In the genomic region with DNA sequence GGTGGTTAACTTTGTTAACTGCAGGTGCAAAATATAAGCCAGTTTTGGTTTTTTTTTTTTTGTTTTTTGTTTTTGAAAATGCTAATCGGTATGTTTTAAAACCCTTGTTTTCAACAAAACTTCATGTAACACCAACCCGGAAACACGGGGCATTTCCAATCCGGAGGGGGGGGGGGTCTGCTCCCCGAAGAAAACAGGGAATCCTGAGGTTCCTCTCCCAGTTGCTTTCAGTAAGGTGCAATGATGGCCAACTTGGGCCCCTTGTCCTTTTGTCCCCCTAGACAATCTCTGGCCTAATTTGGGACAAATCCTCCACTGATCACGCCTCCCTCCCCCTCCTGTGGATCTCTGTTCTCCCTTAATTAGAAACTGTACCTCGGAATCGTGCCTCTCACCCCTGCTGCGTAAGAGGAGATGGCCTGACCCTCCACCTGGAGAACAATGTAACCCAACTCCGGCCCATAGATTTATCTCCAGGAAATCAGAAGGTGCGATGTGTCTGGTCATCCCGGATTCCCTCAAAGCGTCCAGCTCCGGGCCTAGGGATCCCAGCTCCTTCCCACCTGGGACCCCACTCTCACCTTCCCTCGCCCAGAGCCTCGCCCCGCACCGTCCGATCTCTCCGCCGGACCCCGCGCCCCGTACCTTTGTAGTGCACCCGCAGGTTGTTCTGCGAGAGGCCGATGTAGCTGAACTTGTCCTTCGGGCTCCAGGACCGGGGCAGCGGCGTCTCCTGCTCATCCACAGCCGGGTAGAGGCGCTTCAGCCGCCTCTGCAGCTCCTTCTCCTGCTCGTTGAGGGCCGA, we compare ENCODE assay signal across 8 mouse cellular contexts. TPM values are rescaled to one million over a fixed set of nuclear protein-coding genes. Genes with fewer than 3 reads are reported as not detected.
DNase-seq lines count a peak whose midpoint lies in the region; ATAC-seq and TF ChIP-seq lines count a peak whose summit lies in the region.

No protein-coding gene starts in this region.

- ATAC-seq in lung, postnatal 0 days = no peak

- WGBS in heart, adult 2 months = under 1% methylated on average over 36 of the region's 36 CpGs
- WGBS in lung, postnatal 0 days = under 1% methylated on average over 34 of the region's 36 CpGs

- peaks cover 28% of the 10 kb centered on the region for H3K36me3 ChIP-seq in heart, adult 2 months (ENCODE audit: control insufficient read depth, insufficient read depth, low read length)
- H3K36me3 ChIP-seq in lung, postnatal 0 days (ENCODE audit: insufficient read depth, low read length) = no peaks in the 10 kb centered on the region

- no peaks in the 10 kb centered on the region for H3K27me3 ChIP-seq in heart, adult 2 months (ENCODE audit: control insufficient read depth, insufficient read depth, low read length)
- no peaks in the 10 kb centered on the region for H3K27me3 ChIP-seq in lung, postnatal 0 days (replicated peaks; ENCODE audit: insufficient read depth, low read length)

- intact Hi-C loops in heart, adult 2 months (cut with DNase I) = loop anchor here (2.0 to 5.0 kb wide), 5 partner anchors 52 to 308 kb away; a partner anchor contains a TSS

- no peaks in the 10 kb centered on the region for H3K9me3 ChIP-seq in lung, postnatal 0 days (ENCODE audit: low read length)

- H3K9ac ChIP-seq in heart, adult 2 months (ENCODE audit: low read depth, low read length) = peak overlapping the region; percentile 100
- H3K9ac ChIP-seq in lung, postnatal 0 days (replicated peaks; ENCODE audit: low read depth) = peak overlapping the region; percentile 99

- DNase-seq in 3T3-L1 (ENCODE audit: low read depth, low spot score) (peak; percentile 46), R1 (ENCODE audit: low read depth, low spot score) (peak; percentile 58)
- DNase-seq in embryo, embryonic 10 days (ENCODE audit: low spot score) = peak; percentile 50
- peak; percentile 48 to 67 for DNase-seq in heart, adult 2 months
- peak; percentile 51 for DNase-seq in kidney, adult 9 months
- DNase-seq in lung, postnatal 0 days (ENCODE audit: low spot score) = peak; percentile 46
- peak; percentile 20 for DNase-seq in right cerebral cortex, postnatal 14 days
- peak; percentile 26 for DNase-seq in urinary bladder, postnatal 36 days (ENCODE audit: low spot score in 2 of 2)

- peaks cover 17% of the 10 kb centered on the region for H3K4me1 ChIP-seq in heart, adult 2 months (ENCODE audit: control insufficient read depth, insufficient read depth, low read length)
- H3K4me1 ChIP-seq in lung, postnatal 0 days (ENCODE audit: insufficient read depth, low read depth, low read length) = peaks cover 10% of the 10 kb centered on the region; the same call in 1 of the 2 replicates

- peak overlapping the region; percentile 85 for H3K27ac ChIP-seq in heart, adult 2 months
- peak overlapping the region; percentile 100 for H3K27ac ChIP-seq in lung, postnatal 0 days (ENCODE audit: low read length)

- peak overlapping the region; percentile 75 for H3K4me3 ChIP-seq in heart, adult 2 months
- H3K4me3 ChIP-seq in lung, postnatal 0 days (ENCODE audit: low read depth, low read length) = peak overlapping the region; percentile 93

- no peak for TF ChIP-seq POLR2A in heart, adult 2 months (IDR thresholded peaks at IDR 0.05; ENCODE audit: insufficient read depth, low read depth, low read length)

- H3K79me2 ChIP-seq in heart, adult 2 months (replicated peaks; ENCODE audit: control insufficient read depth, insufficient read depth, low read length) = peaks cover 15% of the 10 kb centered on the region

- H3K4me2 ChIP-seq in lung, postnatal 0 days (replicated peaks; ENCODE audit: low read depth, low read length) = peak overlapping the region; percentile 74

- TF ChIP-seq CTCF in heart, adult 2 months (IDR thresholded peaks at IDR 0.05) = no peak
- TF ChIP-seq CTCF in lung, postnatal 0 days (IDR thresholded peaks at IDR 0.05) = no peak

- TF ChIP-seq EP300 in heart, adult 2 months (IDR thresholded peaks at IDR 0.05; ENCODE audit: insufficient read depth, low read depth, low read length) = no peak
- TF ChIP-seq EP300 in lung, postnatal 0 days (IDR thresholded peaks at IDR 0.05) = no peak

RNA-seq across cellular contexts. Expression of a gene that starts 1.1 kb away (rescaled TPM):
- 10 to 100 TPM; 42.2 to 44.2 TPM for total RNA-seq in heart, adult 2 months (2021)
- 16.1 and 22.3 TPM in 2 replicates for polyA plus RNA-seq in heart, adult 2 months (2012; rRNA removed)
- polyA plus RNA-seq in lung, postnatal 0 days (2015; fragmentation: Nextera tagmentation; extraction: Ambion mirVana) = 12.4 and 14.2 TPM in 2 replicates
